Mouse (Mus musculus): Measurements from ENCODE around the gene Cers6. TPM values are rescaled to one million over a fixed set of nuclear protein-coding genes. Genes with fewer than 3 reads are reported as not detected.
A peak's percentile ranks its signal among the peaks of the same experiment; 100 is the strongest.

The Cers6 gene
- polyA plus RNA-seq, 1 experiment = 10.2 TPM

DNA sequence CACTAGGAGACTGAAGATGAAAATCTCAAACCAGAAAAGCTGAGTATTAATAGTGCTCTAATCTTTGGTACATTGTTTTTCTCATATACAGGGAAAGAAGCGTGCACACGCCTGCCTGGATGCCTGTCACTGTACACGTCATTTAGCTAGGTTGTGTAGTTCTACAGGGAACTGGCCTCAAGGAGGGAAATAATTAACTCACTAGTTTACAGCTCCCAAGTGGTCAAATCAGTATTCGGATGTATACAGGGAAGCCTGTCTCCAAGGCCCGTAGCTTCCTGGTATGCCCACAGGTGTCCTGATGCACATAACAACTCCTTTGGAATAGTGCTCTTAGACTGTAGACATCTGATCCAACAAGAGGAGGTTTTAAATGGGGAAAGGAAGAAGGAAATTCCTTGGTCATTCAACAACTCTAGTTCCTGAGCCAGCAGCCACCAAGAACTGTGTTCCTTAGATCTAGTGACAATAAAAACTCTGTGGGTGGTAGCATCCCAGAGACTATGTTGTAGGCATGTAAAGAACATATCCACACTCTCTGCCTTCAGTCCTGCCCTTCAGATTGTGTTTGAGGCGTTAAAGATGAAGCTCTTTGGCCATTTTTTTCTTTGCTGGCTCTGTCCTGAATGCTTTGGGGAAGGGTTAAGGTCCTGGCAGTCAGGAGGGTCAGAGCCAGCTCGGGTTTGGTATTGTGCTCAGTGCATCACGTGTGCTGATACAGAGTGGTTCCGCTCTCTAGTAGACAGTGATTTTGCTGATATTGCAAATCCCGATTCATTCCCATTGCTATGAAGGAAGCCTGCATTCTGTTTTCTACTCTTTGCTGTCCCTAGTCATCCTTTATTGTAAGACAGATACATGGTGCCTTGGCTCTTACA lies 65.9 kb downstream of the Cers6 start:
- no peak for TF ChIP-seq GATA1 (IDR thresholded peaks at IDR 0.05; ENCODE audit: low read length)

DNA sequence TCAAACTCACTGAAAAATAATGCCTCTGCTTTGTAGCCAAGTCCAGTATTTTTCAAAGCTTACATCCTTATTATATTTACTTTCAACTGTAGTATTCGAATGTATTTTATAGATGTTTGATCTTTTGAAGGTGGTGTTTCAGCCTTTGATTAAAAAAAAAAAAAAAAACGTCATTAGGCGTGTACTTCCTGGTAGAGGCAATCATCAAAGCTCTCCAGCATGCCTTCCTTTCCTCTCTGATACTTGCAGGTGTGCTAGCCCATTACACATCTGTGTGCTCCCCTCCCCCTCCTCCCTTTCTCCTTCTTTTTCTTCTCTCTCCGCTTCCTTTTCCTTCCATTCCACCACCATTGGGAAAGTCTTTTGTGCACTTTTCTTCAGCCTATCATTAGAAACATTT lies 71.0 kb downstream of the Cers6 start:
- no peak for TF ChIP-seq GATA1 (IDR thresholded peaks at IDR 0.05; ENCODE audit: low read length)

GRCm38 (mm10) chr2:68932656-68933055 lies 71.4 kb downstream of the Cers6 start:
- TF ChIP-seq GATA1 (IDR thresholded peaks at IDR 0.05; ENCODE audit: low read length) = no peak

- TF ChIP-seq GATA1 (IDR thresholded peaks at IDR 0.05; ENCODE audit: low read length) = peak; percentile 99
These were observed 73.4 kb downstream of the Cers6 start for GRCm38 (mm10) chr2:68934651-68935050.

DNA sequence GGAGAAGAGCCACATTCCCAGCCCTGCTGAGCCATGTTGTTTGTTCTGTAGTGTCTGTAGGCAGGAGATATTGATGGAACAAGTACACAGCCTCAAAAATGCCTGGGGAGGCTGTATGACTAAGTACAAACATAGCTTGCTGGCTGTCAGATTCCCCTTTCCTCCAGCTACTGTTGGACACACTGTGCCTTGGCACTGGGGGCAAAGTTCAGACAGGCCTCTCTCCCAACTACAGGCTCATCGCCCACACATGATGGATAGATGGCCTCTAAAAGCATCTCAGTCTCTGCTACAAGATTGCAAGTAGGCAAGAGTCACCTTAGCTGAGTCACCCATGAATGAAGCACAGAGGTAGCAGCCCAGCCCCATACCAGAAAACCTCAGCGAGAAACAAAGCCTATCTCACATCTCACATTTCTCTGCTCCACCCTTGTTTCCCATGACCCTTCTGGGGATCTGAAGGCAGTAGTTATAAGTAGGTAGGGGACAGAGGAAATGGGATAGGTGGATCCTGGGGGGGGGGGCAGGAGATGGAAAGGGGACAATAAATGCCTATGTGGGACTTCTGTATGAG lies 74.6 kb downstream of the Cers6 start:
- no peak for TF ChIP-seq GATA1 (IDR thresholded peaks at IDR 0.05; ENCODE audit: low read length)

GRCm38 (mm10) chr2:68936773-68937172 lies 75.5 kb downstream of the Cers6 start:
- no peak for TF ChIP-seq GATA1 (IDR thresholded peaks at IDR 0.05; ENCODE audit: low read length)

GRCm38 (mm10) chr2:68937833-68938232 lies 76.6 kb downstream of the Cers6 start:
- TF ChIP-seq GATA1 (IDR thresholded peaks at IDR 0.05; ENCODE audit: low read length) = no peak

GRCm38 (mm10) chr2:68944898-68945297 lies 83.7 kb downstream of the Cers6 start:
- TF ChIP-seq GATA1 (IDR thresholded peaks at IDR 0.05; ENCODE audit: low read length) = no peak

DNA sequence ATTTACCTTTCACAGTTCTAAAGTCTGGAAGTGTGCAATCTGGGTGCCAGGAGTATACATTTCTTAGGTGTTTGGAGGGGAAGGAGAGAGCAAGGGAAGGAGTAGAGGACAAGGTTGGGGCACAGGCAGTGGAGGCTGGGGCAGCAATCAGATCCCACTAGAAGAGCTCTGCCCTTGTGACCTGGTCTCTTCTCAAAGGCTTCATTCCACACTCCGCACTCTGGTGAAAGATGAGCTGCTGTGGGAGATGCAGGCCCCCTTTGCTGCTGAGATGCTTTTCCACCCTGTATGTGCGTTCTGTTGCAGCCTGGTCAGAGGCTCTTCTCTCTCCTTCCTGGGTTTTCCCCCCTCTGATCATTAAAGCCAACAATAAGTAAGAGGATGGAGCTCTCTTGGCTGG lies 84.7 kb downstream of the Cers6 start:
- TF ChIP-seq GATA1 (IDR thresholded peaks at IDR 0.05; ENCODE audit: low read length) = no peak

DNA sequence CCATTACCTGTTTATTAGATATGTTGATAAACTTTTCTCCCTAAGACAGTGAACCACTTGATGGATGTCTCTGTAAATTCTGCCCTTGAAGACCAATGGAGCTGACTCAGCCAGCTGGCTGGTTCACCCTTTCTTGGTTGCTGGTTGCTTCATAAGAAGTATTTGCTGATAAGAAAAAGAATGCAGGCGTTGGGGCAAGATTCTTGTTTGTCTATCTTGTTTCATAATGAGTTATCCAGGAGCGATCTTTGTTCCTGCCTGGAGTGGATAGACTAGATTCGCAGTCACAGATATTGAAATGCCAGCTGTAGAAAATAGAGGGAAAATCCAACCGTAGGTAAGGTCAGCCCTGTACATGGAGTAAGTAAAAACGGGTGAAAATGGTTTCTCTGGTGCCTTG lies 85.6 kb downstream of the Cers6 start:
- no peak for TF ChIP-seq GATA1 (IDR thresholded peaks at IDR 0.05; ENCODE audit: low read length)

DNA sequence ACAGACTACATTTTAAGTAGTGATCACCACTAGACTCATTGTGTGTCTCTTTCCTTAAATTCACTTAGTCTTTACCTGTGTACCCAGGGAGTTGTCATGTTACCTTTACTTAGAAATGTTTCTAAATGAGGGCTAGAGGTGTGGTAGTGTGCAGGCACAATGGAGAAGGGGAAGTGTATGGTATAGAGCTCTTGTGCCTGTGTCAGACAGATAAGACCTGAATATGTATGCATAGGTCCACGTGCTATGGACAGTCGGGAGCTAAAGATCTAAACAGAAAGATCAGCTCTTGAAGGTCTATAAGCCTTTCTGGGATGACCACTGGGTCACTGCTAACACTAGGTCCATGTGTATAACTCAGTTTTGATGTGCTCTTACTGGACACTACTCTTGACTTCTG lies 87.9 kb downstream of the Cers6 start:
- TF ChIP-seq GATA1 (IDR thresholded peaks at IDR 0.05; ENCODE audit: low read length) = peak; percentile 25

DNA sequence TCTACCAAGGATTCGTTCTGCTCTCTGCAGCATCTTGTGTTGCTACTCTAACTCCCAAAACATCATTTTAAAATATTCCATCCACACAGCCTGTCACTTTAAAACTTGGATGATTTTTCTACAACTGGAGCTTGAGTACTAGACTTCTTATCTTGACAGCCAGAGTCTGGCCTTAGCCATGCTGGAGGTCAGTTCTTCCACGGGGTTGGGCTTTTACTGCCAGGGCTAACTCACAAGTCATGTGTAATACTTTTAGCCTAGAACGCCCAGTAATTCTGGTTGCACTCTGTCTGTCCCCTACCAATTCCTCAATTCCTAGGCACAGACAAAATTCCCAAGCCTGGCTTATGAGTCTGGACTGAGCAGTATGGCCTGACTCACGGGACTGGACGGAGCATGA lies 88.5 kb downstream of the Cers6 start:
- TF ChIP-seq GATA1 (IDR thresholded peaks at IDR 0.05; ENCODE audit: low read length) = no peak

DNA sequence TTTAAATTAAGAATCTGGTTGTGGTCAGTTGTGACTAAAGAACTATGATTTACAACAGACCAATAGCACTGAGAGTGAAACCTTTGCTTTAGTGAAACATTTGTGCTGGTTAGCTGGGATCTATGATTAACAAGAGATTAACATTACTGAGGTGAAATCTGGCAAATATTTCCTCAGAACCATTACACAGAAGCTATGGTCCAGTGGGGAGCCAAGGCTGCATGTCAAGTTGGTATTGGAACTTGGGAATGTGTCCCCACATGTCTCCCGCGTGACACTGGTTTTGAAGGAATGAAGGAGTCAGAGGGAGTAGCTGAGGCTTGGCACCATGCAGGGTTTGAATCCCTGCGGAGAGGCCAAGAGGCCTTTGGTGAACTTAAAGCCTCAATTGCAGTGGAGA lies 90.5 kb downstream of the Cers6 start:
- no peak for TF ChIP-seq GATA1 (IDR thresholded peaks at IDR 0.05; ENCODE audit: low read length)

DNA sequence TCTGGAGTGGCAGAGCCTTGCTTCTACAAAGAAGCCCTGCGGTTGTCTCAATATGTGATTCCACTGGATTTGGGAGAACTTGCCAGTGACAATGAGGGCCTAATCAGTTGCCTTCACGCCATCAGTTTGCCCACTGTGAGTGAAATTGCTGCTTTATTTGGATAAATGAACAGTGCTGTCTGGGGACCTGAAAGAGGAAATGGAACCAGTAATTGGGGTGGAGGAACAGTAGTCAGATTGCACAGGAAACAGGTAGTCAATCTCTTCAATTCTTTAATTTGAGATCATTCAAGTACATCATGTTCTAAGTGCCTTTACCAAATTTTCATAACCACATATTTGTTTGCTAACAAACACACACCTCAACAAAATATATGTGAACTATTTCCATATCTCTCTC lies 92.4 kb downstream of the Cers6 start:
- no peak for TF ChIP-seq GATA1 (IDR thresholded peaks at IDR 0.05; ENCODE audit: low read length)

DNA sequence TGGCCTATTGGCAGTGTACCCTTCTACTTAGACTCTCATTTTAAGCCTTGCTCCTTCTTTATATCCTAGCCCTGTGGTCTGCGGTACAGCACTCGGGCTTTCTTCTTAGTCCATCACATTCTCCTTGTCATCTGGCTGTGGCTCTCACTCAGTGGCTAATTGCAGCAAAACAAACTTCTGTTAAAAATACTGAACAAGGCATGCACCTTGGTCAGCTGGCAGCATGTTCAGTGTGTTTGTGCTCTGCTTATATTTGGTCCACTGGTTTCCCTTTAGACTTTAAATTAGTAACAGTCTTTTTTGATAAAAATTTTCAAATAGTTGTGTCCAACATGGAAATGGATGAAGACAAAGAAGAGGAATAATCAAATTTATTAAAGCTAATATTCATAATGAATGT lies 94.3 kb downstream of the Cers6 start:
- no peak for TF ChIP-seq GATA1 (IDR thresholded peaks at IDR 0.05; ENCODE audit: low read length)

GRCm38 (mm10) chr2:68956146-68956545 lies 94.9 kb downstream of the Cers6 start:
- TF ChIP-seq GATA1 (IDR thresholded peaks at IDR 0.05; ENCODE audit: low read length) = no peak

- no peak for TF ChIP-seq GATA1 (IDR thresholded peaks at IDR 0.05; ENCODE audit: low read length)
These were observed 96.6 kb downstream of the Cers6 start for GRCm38 (mm10) chr2:68957831-68958230.

All from G1E-ER4 (cell line).